Mouse (Mus musculus): ENCODE data around the gene Tns4. TPM values are rescaled to one million over a fixed set of nuclear protein-coding genes. Genes with fewer than 3 reads are reported as not detected.

Tns4 gene
- polyA plus RNA-seq, 1 experiment from 2014 or later, result 0.19 TPM

GRCm38 (mm10) chr11:99023500-99024467 is 65.3 kb downstream of the Tns4 start, which contains the start of gene Top2a:
TSS of gene Top2a (minus strand) at chr11:99024189.
- H3K4me1 ChIP-seq (ENCODE audit: control insufficient read depth, low read depth, low read length), result peaks cover 26% of the 10 kb centered on the region
- H3K36me3 ChIP-seq (ENCODE audit: control insufficient read depth, insufficient read depth), result peaks cover 38% of the 10 kb centered on the region
- peak within 1 kb of the TSS; percentile 97 for H3K4me3 ChIP-seq (ENCODE audit: low read depth, low read length)
- no peaks in the 10 kb centered on the region for H3K27me3 ChIP-seq (ENCODE audit: control insufficient read depth, insufficient read depth, low read depth, low read length)
- under 1% methylated on average over 54 of the region's 54 CpGs for WGBS (ENCODE audit: insufficient replicate concordance)
- H3K27ac ChIP-seq (ENCODE audit: low read length), result peak within 1 kb of the TSS; percentile 86
- peak; percentile 93 for ATAC-seq (ENCODE audit: low read depth)
- peak within 1 kb of the TSS; percentile 80 for H3K4me2 ChIP-seq (ENCODE audit: low read depth, low read length)
- peak within 1 kb of the TSS; percentile 96 for H3K9ac ChIP-seq (ENCODE audit: low read depth, low read length)
- no peaks in the 10 kb centered on the region for H3K9me3 ChIP-seq (replicated peaks; ENCODE audit: control insufficient read depth, low read length)

GRCm38 (mm10) chr11:99023094-99023493 is 66.0 kb downstream of the Tns4 start:
- H3K4me3 ChIP-seq (ENCODE audit: low read depth, low read length), result peak overlapping the region; percentile 97
- H3K9ac ChIP-seq (ENCODE audit: low read depth, low read length), result peak overlapping the region; percentile 96
- no peak for ATAC-seq (ENCODE audit: low read depth)
- peaks cover 45% of the 10 kb centered on the region for H3K36me3 ChIP-seq (ENCODE audit: control insufficient read depth, insufficient read depth)
- peak overlapping the region; percentile 86 for H3K27ac ChIP-seq (ENCODE audit: low read length)
- H3K4me1 ChIP-seq (ENCODE audit: control insufficient read depth, low read depth, low read length), result peaks cover 26% of the 10 kb centered on the region
- no peaks in the 10 kb centered on the region for H3K27me3 ChIP-seq (ENCODE audit: control insufficient read depth, insufficient read depth, low read depth, low read length)
- peak overlapping the region; percentile 71 for H3K4me2 ChIP-seq (ENCODE audit: low read depth, low read length)
- WGBS (ENCODE audit: insufficient replicate concordance), result 2% methylated on average over 4 of the region's 4 CpGs
- H3K9me3 ChIP-seq (replicated peaks; ENCODE audit: control insufficient read depth, low read length), result no peaks in the 10 kb centered on the region

- peak overlapping the region; percentile 97 for H3K4me3 ChIP-seq (ENCODE audit: low read depth, low read length)
- peak overlapping the region; percentile 71 for H3K4me2 ChIP-seq (ENCODE audit: low read depth, low read length)
- H3K36me3 ChIP-seq (ENCODE audit: control insufficient read depth, insufficient read depth), result peaks cover 51% of the 10 kb centered on the region
- H3K27ac ChIP-seq (ENCODE audit: low read length), result no peak overlapping the region
- no peak for ATAC-seq (ENCODE audit: low read depth)
- peak overlapping the region; percentile 96 for H3K9ac ChIP-seq (ENCODE audit: low read depth, low read length)
- 57% methylated on average over 5 of the region's 5 CpGs for WGBS (ENCODE audit: insufficient replicate concordance)
- H3K9me3 ChIP-seq (replicated peaks; ENCODE audit: control insufficient read depth, low read length), result no peaks in the 10 kb centered on the region
- no peaks in the 10 kb centered on the region for H3K27me3 ChIP-seq (ENCODE audit: control insufficient read depth, insufficient read depth, low read depth, low read length)
- peaks cover 26% of the 10 kb centered on the region for H3K4me1 ChIP-seq (ENCODE audit: control insufficient read depth, low read depth, low read length)
Measured at GRCm38 (mm10) chr11:99022384-99022933, 66.6 kb downstream of the Tns4 start.

GRCm38 (mm10) chr11:99019844-99020243 is 69.3 kb downstream of the Tns4 start:
- H3K9me3 ChIP-seq (replicated peaks; ENCODE audit: control insufficient read depth, low read length), result no peaks in the 10 kb centered on the region
- no peaks in the 10 kb centered on the region for H3K27me3 ChIP-seq (ENCODE audit: control insufficient read depth, insufficient read depth, low read depth, low read length)
- WGBS (ENCODE audit: insufficient replicate concordance), result 91% methylated on average over 6 of the region's 6 CpGs
- H3K27ac ChIP-seq (ENCODE audit: low read length), result no peak overlapping the region
- peaks cover 77% of the 10 kb centered on the region for H3K36me3 ChIP-seq (ENCODE audit: control insufficient read depth, insufficient read depth)
- peaks cover 26% of the 10 kb centered on the region for H3K4me1 ChIP-seq (ENCODE audit: control insufficient read depth, low read depth, low read length)
- no peak overlapping the region for H3K9ac ChIP-seq (ENCODE audit: low read depth, low read length)
- ATAC-seq (ENCODE audit: low read depth), result no peak
- no peak overlapping the region for H3K4me3 ChIP-seq (ENCODE audit: low read depth, low read length)
- H3K4me2 ChIP-seq (ENCODE audit: low read depth, low read length), result 0 out of 2 replicates have a peak overlapping the region, but pooled peaks have one; percentile 3

Other genes with a start within 250 kb of the Tns4 start
- gene Wipf2, start 225.7 kb downstream of the Tns4 start, polyA plus RNA-seq (2015; fragmentation: Nextera tagmentation; extraction: Ambion mirVana), result 1.2 and 1.6 TPM in 2 replicates
- gene Cdc6, start 181.5 kb downstream of the Tns4 start, polyA plus RNA-seq (2015; fragmentation: Nextera tagmentation; extraction: Ambion mirVana), result 52.7 and 57.3 TPM in 2 replicates
- 4.2 and 5.4 TPM in 2 replicates for gene Rara, start 161.5 kb downstream of the Tns4 start, polyA plus RNA-seq (2015; fragmentation: Nextera tagmentation; extraction: Ambion mirVana)
- gene Gjd3, start 106.3 kb downstream of the Tns4 start, polyA plus RNA-seq (2015; fragmentation: Nextera tagmentation; extraction: Ambion mirVana), result 0.15 TPM in 1 of 2 replicates, not detected in the other
- gene Top2a, start 65.1 kb downstream of the Tns4 start, polyA plus RNA-seq (2015; fragmentation: Nextera tagmentation; extraction: Ambion mirVana), result 189 and 201 TPM in 2 replicates
- gene Igfbp4, start 48.1 kb downstream of the Tns4 start, polyA plus RNA-seq (2015; fragmentation: Nextera tagmentation; extraction: Ambion mirVana), result 277 and 302 TPM in 2 replicates
- 0.25 and 0.32 TPM in 2 replicates for gene Ccr7, start 65.8 kb upstream of the Tns4 start, polyA plus RNA-seq (2015; fragmentation: Nextera tagmentation; extraction: Ambion mirVana)
- 62.3 and 66.5 TPM in 2 replicates for gene Smarce1, start 141.7 kb upstream of the Tns4 start, polyA plus RNA-seq (2015; fragmentation: Nextera tagmentation; extraction: Ambion mirVana)
- 0.13 and 0.31 TPM in 2 replicates for gene Krt222, start 154.8 kb upstream of the Tns4 start, polyA plus RNA-seq (2015; fragmentation: Nextera tagmentation; extraction: Ambion mirVana)
- gene Krt24, start 196.0 kb upstream of the Tns4 start, polyA plus RNA-seq (2015; fragmentation: Nextera tagmentation; extraction: Ambion mirVana), result not detected in 2 replicates
- gene Krt25, start 233.6 kb upstream of the Tns4 start, polyA plus RNA-seq (2015; fragmentation: Nextera tagmentation; extraction: Ambion mirVana), result not detected in 2 replicates
- gene Krt26, start 248.7 kb upstream of the Tns4 start, polyA plus RNA-seq (2015; fragmentation: Nextera tagmentation; extraction: Ambion mirVana), result not detected in 2 replicates